Mouse (Mus musculus) neural tube, embryonic 11.5 days (tissue): Measurements from ENCODE around the gene Sult4a1. TPM values are rescaled to one million over a fixed set of nuclear protein-coding genes. Genes with fewer than 3 reads are reported as not detected.

Experiments
- ATAC-seq: fragments of 200-750 bp; cut with Nextera tagmentation; 2 replicates; pipeline ENCODE4 v1.8.0; 2017; ENCODE audit warnings: moderate number of reproducible peaks, mild to moderate bottlenecking, moderate TSS enrichment, moderate library complexity; ENCODE audit not compliant: insufficient read depth, low FRiP score, low TSS enrichment
- DNase-seq: peaks from one replicate; pipeline ENCODE4 v3.0.0-alpha.2; 2015; ENCODE audit warnings: low spot score
- H3K27ac ChIP-seq: fragments of 300-500 bp; sonication (generic); 2 replicates; pipeline ENCODE4 v1.5.1; 2014; ENCODE audit warnings: low read depth, mild to moderate bottlenecking, low read length
- H3K27me3 ChIP-seq: fragments of 300-500 bp; sonication (generic); 2 replicates; pipeline ENCODE4 v1.6.1; 2014; ENCODE audit warnings: mild to moderate bottlenecking, low read length, mixed read lengths; ENCODE audit not compliant: control insufficient read depth, insufficient read depth
- H3K36me3 ChIP-seq: fragments of 300-500 bp; sonication (generic); 2 replicates; pipeline ENCODE4 v1.6.1; 2014; ENCODE audit warnings: mild to moderate bottlenecking, low read length, moderate library complexity, mixed read lengths; ENCODE audit not compliant: control insufficient read depth, insufficient read depth
- H3K4me1 ChIP-seq: fragments of 300-500 bp; sonication (generic); 2 replicates; pipeline ENCODE4 v1.6.1; 2014; ENCODE audit warnings: low read length, mixed read lengths; ENCODE audit not compliant: control insufficient read depth, insufficient read depth
- H3K4me2 ChIP-seq: fragments of 300-500 bp; sonication (generic); 2 replicates; pipeline ENCODE4 v1.6.1; 2014; ENCODE audit warnings: low read depth, mild to moderate bottlenecking, moderate library complexity
- H3K4me3 ChIP-seq: fragments of 300-500 bp; sonication (generic); 2 replicates; pipeline ENCODE4 v1.5.1; 2014; ENCODE audit warnings: low read depth, low read length
- H3K9ac ChIP-seq: fragments of 300-500 bp; sonication (generic); 2 replicates; pipeline ENCODE4 v1.6.1; 2014; ENCODE audit warnings: mild to moderate bottlenecking, low read length
- H3K9me3 ChIP-seq: fragments of 300-500 bp; sonication (generic); 2 replicates; pipeline ENCODE4 v1.6.1; 2016; ENCODE audit warnings: low read length; ENCODE audit not compliant: control insufficient read depth
- WGBS: fragments of 180-500 bp; shearing (Covaris S2); extraction: QIAGEN DNeasy Blood & Tissue Kit; methylation state at CpG from one replicate; pipeline ENCODE4 v1.1.7; 2014; 5-methylcytosine and 5-hydroxymethylcytosine counted together
- polyA plus RNA-seq: library from polyadenylated mRNA; unstranded; fragments of >200 nt; fragmentation: Nextera tagmentation; extraction: Ambion mirVana; gene quantifications from 2 replicates; pipeline ENCODE4 v1.2.1, GENCODE M21; 2014

The Sult4a1 gene
- polyA plus RNA-seq, 1 experiment from 2014 or later, result 18.1 TPM

DNA sequence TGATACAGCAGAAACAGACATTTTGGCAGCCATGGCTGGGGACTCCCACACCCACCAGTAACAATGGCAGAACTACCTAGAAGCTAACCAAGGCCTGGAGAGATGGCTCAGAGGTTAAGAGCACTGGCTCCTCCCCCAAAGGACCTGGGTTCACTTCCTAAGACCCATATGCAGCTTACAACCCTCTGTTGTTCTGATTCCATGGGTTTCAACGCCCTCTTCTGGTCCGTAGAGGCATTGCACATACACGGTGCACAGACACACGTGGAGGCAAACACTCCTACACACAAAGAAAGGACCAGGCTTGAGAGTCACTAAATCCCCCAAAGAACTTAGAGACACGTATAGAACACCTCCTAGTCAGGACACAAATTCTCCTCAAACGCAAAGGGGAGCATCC lies 60.0 kb downstream of the Sult4a1 start:
- no peaks in the 10 kb centered on the region for H3K27me3 ChIP-seq
- DNase-seq, result no peak
- no peaks in the 10 kb centered on the region for H3K36me3 ChIP-seq
- no peak overlapping the region for H3K4me2 ChIP-seq
- H3K27ac ChIP-seq, result no peak overlapping the region
- no peak overlapping the region for H3K9ac ChIP-seq
- WGBS, result 90% methylated on average over 6 of the region's 6 CpGs
- no peaks in the 10 kb centered on the region for H3K9me3 ChIP-seq
- no peak for ATAC-seq
- H3K4me1 ChIP-seq, result no peaks in the 10 kb centered on the region
- H3K4me3 ChIP-seq, result no peak overlapping the region

DNA sequence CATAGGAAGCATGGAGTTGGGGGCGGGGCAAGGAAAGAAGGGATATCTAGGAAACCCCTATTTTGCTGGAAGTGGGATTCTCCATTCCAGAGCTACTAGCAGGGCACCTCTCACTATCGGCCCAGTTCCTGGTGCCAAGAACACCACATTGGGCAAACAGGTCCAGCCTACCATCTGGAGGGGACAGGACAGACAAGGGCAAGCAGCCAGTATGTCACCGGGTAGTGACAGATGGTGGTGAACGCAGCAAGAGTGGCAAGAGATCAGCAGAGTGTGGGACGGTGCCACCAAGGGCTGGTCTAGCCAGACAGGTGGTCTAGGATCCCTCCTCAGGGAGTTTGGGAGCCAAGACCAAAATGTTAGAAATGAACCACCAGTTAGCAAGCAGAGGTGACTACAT lies 68.5 kb downstream of the Sult4a1 start:
- H3K4me3 ChIP-seq, result no peak overlapping the region
- 91% methylated on average over 5 of the region's 5 CpGs for WGBS
- DNase-seq, result no peak
- ATAC-seq, result no peak
- no peak overlapping the region for H3K27ac ChIP-seq
- no peaks in the 10 kb centered on the region for H3K9me3 ChIP-seq
- H3K36me3 ChIP-seq, result no peaks in the 10 kb centered on the region
- H3K4me1 ChIP-seq, result no peaks in the 10 kb centered on the region
- no peak overlapping the region for H3K9ac ChIP-seq
- H3K4me2 ChIP-seq, result no peak overlapping the region
- H3K27me3 ChIP-seq, result no peaks in the 10 kb centered on the region

Other genes starting within 250 kb of the Sult4a1 start
- 0.35 and 0.41 TPM in 2 replicates for gene Efcab6, start 40.4 kb downstream of the Sult4a1 start, polyA plus RNA-seq
- gene Pnpla5, start 17.4 kb upstream of the Sult4a1 start, polyA plus RNA-seq, result not detected in 2 replicates
- gene Pnpla3, start 62.1 kb upstream of the Sult4a1 start, polyA plus RNA-seq, result 0.29 and 0.97 TPM in 2 replicates
- gene Samm50, start 86.5 kb upstream of the Sult4a1 start, polyA plus RNA-seq, result 77.0 and 84.9 TPM in 2 replicates
- 10.4 and 12.1 TPM in 2 replicates for gene Parvb, start 126.3 kb upstream of the Sult4a1 start, polyA plus RNA-seq
- 0.53 and 0.78 TPM in 2 replicates for gene Parvg, start 218.3 kb upstream of the Sult4a1 start, polyA plus RNA-seq